Mouse (Mus musculus) ES-E14 (cell line): ENCODE measurements at regions not wholly inside any gene's neighbourhood (a gene's known extent, or its start where the extent isn't known, plus 50 kb on each side); places are given as distances from the start of the nearest gene placed in this dataset.

Source experiments
- CHD2 ChIP-seq: IDR thresholded peaks from 2 replicates; pipeline ENCODE4 v1.6.1; 2014; ENCODE audit warnings: mild to moderate bottlenecking, low read depth, low read length, inconsistent platforms
- HCFC1 ChIP-seq: IDR thresholded peaks from 2 replicates; pipeline ENCODE4 v1.6.1; 2012; ENCODE audit warnings: low read length, inconsistent platforms, borderline replicate concordance; ENCODE audit not compliant: insufficient read depth
- MAFK ChIP-seq: IDR thresholded peaks from 2 replicates; pipeline ENCODE4 v1.6.1; 2014; ENCODE audit warnings: mild to moderate bottlenecking, low read depth, low read length, inconsistent platforms; ENCODE audit not compliant: insufficient read depth
- ZC3H11A ChIP-seq: IDR thresholded peaks from 2 replicates; pipeline ENCODE4 v1.6.1; 2012; ENCODE audit warnings: low read depth, mild to moderate bottlenecking, inconsistent platforms, low read length, borderline replicate concordance
- ZNF384 ChIP-seq: IDR thresholded peaks from 2 replicates; pipeline ENCODE4 v1.6.1; 2012; ENCODE audit warnings: low read depth, low read length, inconsistent platforms

GRCm38 (mm10) chr17:88158550-88158949, 93.5 kb upstream of the Fbxo11 start:
- TF ChIP-seq MAFK (no peak), ZC3H11A (no peak), HCFC1 (no peak), ZNF384 (no peak), CHD2 (no peak)
